Mouse (Mus musculus) Muller cell, postnatal 12 days (primary cell): ENCODE measurements around the gene Parn.
A peak's percentile ranks its signal among the peaks of the same experiment; 100 is the strongest.

Source experiments
- DNase-seq: peaks from one replicate; pipeline ENCODE4 v3.0.0-alpha.2; 2015; ENCODE audit errors: inconsistent ontology term

The Parn gene

DNA sequence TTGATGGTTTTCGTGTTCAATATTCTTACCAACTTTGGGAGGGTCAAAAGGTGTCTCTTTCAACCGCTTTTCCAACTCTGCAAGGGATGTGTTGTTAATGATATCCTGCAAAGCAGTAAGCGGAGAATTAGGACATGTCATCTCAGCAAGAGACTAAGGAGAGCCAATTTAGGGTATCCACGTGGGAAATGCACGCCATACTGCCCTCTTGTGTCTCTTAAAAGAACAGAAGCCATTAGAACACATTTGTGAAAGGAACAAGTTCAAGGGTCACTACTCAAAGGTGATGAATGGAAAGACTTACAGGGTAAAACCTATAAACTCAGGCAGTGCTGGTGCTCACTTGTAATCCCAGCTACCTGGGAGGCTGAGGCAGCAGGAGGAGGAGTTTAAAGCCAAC, 39.6 kb downstream of the Parn start:
- peak; percentile 15 for DNase-seq

GRCm38 (mm10) chr16:13621745-13622507, 46.0 kb downstream of the Parn start:
- DNase-seq, result no peak

- DNase-seq, result no peak
These were observed 47.8 kb downstream of the Parn start for GRCm38 (mm10) chr16:13620194-13620593.

- DNase-seq, result no peak
These were observed 52.7 kb downstream of the Parn start for GRCm38 (mm10) chr16:13615276-13615675.

- DNase-seq, result no peak
These were observed 55.4 kb downstream of the Parn start for GRCm38 (mm10) chr16:13612571-13612970.

DNA sequence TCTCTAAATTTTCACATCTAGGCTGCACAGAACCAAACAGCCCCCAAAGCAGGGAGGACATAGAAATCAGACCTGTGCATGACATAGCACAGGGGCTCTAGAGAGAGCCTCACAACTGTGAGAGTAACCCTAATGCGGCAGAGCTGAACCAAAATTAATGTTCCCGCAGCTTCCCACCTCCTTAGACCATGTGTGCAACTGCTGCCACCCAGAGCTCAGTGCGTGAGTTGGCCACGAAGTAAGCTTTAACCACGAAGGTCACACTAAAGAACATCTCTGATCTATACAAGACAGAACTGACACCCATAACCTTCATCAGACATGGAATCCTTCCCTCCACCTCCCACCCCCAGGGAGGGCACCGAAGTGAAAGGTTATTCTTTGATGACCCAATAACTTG, 55.9 kb downstream of the Parn start:
- DNase-seq, result no peak

DNA sequence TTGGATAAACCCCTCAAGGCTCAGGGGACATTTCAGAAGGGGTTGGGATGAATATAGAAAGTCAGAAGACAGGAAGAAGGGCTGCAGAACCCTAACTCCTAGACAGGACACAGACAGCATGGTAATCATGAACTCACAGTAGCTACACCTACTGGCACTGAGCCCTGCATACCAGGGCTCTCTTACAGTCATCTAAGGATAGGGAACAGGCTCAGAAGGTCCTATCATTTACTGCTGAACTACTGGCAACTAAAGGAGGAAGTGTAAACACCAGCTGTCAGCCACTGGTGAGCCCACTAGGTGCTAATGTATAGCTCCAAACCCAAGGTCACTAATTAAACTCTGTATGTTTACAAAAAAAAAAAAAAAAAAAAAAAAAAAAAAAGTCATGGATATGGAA, 56.6 kb downstream of the Parn start:
- no peak for DNase-seq

DNA sequence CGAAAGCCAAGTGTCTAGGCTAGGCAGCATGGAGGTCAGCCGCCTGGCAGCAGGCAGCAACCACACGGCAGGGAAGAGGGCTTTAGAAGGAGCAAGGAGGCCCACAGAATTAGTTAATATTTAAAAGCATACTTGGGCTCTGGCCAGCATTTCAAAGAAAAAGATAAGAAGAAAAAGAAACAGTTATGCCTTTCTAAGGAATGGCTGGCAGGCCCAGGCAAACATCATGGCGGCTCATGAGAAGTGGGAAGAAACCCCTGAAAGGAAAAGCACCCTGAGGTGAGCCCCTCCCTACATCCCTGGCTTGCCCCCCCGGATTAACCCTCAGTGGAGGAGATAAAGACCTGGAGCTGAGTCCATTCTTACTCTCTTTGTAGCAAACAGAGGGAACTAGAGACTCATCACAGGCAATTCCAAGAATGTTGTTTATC, 57.0 kb downstream of the Parn start:
- no peak for DNase-seq

DNA sequence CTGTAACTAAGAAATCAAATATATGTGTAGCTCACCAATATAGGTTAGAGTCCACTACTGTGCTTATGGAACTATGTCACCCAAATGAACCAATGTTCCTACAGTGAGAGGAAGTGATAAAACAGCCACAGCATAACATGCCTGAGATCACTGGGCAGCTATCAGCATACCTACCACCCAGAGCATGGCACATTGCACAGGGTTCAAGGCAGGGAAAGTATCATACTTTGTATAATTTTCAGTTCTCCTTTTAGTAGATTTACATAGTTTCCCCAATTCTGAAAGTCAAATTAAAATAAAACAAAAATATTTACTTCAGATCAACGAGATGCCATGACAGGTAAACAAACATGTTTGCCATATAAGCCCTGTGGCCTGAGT, 59.3 kb downstream of the Parn start:
- no peak for DNase-seq

DNA sequence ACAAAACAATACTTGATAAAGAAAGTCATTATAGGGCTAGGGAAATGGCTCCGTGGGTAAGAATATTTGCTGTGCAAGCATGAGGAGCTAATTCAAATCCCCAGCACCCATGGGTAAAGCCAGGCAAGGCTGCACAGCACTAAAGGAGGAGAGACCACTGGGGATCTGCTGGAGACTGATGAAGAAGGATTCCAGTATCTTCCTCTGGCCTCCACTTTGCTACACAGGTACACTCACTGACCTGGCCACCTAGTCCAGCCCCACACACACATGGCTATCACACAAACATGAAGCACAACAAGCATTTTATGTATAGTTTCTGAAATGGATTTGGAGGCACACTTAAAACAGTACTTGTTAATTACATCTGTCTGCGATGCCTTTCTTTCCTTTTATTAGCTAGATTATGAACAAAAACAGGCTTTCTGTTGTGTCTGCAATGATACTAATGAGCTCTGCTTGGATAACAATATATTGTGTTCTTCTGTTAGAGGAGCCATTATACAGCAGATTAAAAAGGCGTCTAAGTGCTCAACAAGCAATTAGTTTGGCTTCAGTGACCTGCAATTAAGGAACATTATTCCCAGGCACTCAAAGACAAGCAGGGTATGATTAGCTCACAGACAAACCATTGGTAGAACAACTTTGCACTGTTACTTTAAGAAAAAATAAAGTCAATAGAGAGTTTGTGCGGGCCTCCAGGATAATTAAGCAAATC, 59.8 kb downstream of the Parn start:
- peak; percentile 39 for DNase-seq

- no peak for DNase-seq
These were observed 65.2 kb downstream of the Parn start for GRCm38 (mm10) chr16:13602779-13603178.

DNA sequence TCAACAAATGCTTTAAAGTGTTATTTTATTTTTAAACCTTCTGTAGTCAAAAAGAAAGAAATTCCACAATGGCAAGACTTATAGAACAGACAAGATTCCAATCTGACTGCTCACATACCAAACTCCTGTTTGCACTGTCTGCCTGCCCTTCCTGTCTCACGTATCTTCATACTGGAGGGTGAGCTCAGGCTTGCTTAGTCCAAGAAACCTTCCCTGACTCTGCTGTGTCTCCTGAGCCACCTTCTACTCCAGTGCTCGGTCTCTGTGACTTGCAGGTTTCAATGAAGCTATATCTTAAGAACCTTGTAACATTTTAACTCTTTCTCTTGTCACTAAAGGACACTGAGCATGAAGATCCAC, 78.9 kb downstream of the Parn start:
- DNase-seq, result peak; percentile 33

DNA sequence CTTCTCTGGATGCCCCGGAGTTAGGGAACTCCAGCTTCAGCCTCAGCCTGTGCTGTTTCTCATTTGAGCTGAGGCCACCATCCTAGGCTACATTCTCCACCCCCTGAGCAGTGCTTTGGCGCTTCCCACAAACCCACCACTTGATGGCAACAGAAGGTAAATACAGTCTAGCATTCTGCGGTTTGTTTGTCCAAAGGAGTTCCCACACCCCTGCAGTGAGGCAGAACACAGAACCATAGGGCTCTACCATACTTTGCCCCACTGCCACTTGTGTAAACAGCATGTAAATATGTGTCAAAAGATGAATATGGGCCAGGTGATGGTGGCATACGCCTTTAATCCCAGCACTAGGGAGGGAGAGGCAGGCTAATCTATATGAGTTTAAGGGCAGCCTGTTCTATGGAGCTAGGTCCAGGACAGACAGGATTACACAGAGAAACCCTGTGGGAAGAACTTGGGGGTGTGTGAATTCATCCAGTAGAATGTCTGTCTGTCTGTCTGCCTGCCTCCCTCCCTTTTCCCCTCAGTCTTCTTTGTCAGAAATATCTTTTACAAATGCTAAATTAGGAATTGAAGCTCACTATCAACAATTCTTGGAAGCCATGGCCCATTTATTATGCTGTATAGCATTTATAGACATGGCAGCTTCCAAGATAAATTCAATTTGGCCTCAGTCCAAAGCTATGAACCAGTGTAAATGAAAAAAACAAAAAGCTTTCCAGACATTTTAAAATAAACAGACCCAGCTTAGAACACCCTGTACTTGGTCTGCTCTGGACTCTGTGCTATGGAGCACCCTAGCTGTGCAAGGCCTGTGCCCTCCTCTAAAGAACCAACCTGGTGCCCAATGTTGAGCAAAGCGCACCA, 79.6 kb downstream of the Parn start:
- peak; percentile 33 for DNase-seq

DNA sequence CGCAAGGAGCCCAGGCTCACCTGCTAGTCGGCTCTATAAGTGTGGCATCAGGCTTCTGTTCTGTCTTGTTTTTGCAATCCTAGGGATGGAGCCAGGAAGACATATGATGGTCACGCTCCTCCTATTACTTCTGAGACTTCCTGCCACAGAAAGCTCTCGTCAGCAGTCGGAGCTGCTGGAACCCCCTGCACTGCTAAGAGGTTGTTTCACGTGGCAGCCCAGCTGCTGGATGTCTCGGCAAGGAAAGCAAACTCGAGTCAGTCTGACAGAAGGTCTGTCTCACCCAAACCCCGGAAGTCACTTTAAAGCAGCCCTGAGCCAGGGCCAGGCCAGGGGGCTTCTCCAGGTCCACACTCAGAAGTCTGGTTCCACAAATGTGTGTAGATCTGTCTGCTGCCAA, 82.7 kb downstream of the Parn start:
- no peak for DNase-seq

- no peak for DNase-seq
These were observed 87.2 kb downstream of the Parn start for GRCm38 (mm10) chr16:13580784-13581183.

GRCm38 (mm10) chr16:13580016-13580415, 88.0 kb downstream of the Parn start:
- no peak for DNase-seq

DNA sequence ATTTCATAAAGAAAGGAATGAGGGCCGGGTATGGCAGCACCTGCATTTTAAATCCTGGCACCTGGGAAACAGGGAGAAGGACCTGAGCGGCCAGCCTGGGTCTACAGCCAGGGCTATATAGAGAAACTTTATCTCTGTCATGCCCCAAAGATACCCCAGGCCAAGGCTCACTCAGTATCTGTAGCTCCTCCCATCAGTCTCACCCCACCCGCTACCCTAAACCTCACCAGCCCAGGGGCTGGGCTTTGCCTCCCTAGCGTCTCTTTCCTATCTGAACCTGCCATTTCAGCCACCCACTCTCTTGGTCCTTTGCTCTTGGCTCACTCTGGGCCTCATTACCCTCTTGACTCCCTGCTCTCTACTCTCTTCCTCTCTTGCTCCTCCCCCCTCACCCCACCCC, 92.7 kb downstream of the Parn start:
- DNase-seq, result no peak

- DNase-seq, result no peak
These were observed 99.7 kb downstream of the Parn start for GRCm38 (mm10) chr16:13568280-13568679.

DNA sequence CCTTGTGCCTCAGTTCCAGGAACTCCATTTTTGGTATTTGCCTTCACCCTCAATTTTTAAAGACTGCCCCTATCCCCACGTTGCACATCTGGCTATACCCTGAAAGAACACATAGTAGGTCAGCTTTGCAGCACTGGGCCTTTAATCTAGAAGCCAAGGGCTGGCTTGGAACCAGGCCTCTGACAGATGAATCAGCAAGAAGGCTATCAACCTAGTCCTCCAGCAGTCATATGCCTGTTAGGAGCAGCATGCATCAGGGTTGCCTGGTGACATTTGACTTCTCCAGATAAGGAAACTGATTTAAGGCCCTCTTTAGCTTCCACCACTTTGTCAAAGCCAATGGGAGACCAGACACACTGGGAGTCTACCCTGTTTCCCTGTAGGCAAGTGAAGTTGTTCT, 100.4 kb downstream of the Parn start:
- no peak for DNase-seq

- no peak for DNase-seq
These were observed 101.6 kb downstream of the Parn start for GRCm38 (mm10) chr16:13566351-13566750.

DNA sequence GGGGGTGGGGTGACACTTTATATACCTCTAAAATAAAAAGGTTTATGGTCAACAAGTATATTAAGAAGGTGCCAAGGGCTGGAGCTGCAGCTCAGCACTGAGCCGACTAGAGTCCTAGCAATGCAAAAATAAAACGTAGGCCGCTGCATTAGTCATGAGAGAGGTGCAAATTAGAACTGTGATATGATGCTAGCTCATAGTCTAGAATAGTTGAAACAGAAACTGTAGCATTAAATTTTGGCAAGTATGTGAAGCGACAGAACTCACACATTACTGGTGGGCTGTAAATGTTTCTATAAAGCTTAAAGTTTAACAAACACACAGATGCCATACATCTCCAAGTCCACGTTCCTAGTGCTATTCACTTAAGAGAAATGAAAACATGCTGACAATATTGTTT, 102.7 kb downstream of the Parn start:
- DNase-seq, result no peak

GRCm38 (mm10) chr16:13557784-13558183, 110.2 kb downstream of the Parn start:
- DNase-seq, result peak; percentile 7
